Mouse (Mus musculus) kidney, postnatal 0 days (tissue): ENCODE measurements around the gene Ap1b1. TPM values are rescaled to one million over a fixed set of nuclear protein-coding genes. Genes with fewer than 3 reads are reported as not detected.
A peak's percentile ranks its signal among the peaks of the same experiment; 100 is the strongest.

Source experiments
- ATAC-seq: fragments of 200-750 bp; cut with Nextera tagmentation; replicated peaks from 2 replicates; pipeline ENCODE4 v1.8.0; 2017; ENCODE audit warnings: low read depth, moderate number of reproducible peaks, moderate TSS enrichment, moderate library complexity; ENCODE audit not compliant: low FRiP score
- DNase-seq: peaks from one replicate; pipeline ENCODE4 v3.0.0-alpha.2; 2016; ENCODE audit warnings: low spot score
- H3K27ac ChIP-seq: fragments of 300-500 bp; sonication (generic); 2 replicates; pipeline ENCODE4 v1.5.1; 2014; ENCODE audit warnings: mild to moderate bottlenecking
- H3K27me3 ChIP-seq: fragments of 300-500 bp; sonication (generic); 2 replicates; pipeline ENCODE4 v1.6.1; 2014; ENCODE audit warnings: low read length, mixed read lengths; ENCODE audit not compliant: insufficient read depth
- H3K36me3 ChIP-seq: fragments of 300-500 bp; sonication (generic); 2 replicates; pipeline ENCODE4 v1.6.1; 2014; ENCODE audit warnings: low read length, mixed read lengths; ENCODE audit not compliant: insufficient read depth
- H3K4me1 ChIP-seq: fragments of 300-500 bp; sonication (generic); replicated peaks from 2 replicates; pipeline ENCODE4 v1.6.1; 2014; ENCODE audit warnings: antibody characterized with exemption, low read length, mixed read lengths; ENCODE audit not compliant: insufficient read depth
- H3K4me2 ChIP-seq: fragments of 300-500 bp; sonication (generic); 2 replicates; pipeline ENCODE4 v1.6.1; 2014; ENCODE audit warnings: mild to moderate bottlenecking, low read length, moderate library complexity, mixed read lengths
- H3K4me3 ChIP-seq: fragments of 300-500 bp; sonication (generic); replicated peaks from 2 replicates; pipeline ENCODE4 v1.5.1; 2014; ENCODE audit warnings: low read depth, low read length
- H3K9ac ChIP-seq: fragments of 300-500 bp; sonication (generic); 2 replicates; pipeline ENCODE4 v1.6.1; 2014; ENCODE audit warnings: low read depth, low read length
- H3K9me3 ChIP-seq: fragments of 300-500 bp; sonication (generic); replicated peaks from 2 replicates; pipeline ENCODE4 v1.6.1; 2016; ENCODE audit warnings: low read length, inconsistent platforms, mixed read lengths
- CTCF ChIP-seq: IDR thresholded peaks from 2 replicates; pipeline ENCODE4 v1.5.1; 2016; ENCODE audit warnings: antibody characterized with exemption, low read depth, mild to moderate bottlenecking, moderate library complexity
- WGBS: fragments of 180-500 bp; shearing (Covaris S2); extraction: QIAGEN DNeasy Blood & Tissue Kit; methylation state at CpG from one replicate; pipeline ENCODE4 v1.1.7; 2014; 5-methylcytosine and 5-hydroxymethylcytosine counted together
- polyA plus RNA-seq: library from polyadenylated mRNA; unstranded; fragments of >200 nt; fragmentation: Nextera tagmentation; extraction: Ambion mirVana; gene quantifications from 2 replicates; pipeline ENCODE4 v1.2.1, GENCODE M21; 2015

Ap1b1 gene
- polyA plus RNA-seq, 1 experiment from 2014 or later: 54.5 TPM

- Histone ChIP-seq H3K4me1 (no peaks in the 10 kb centered on the region), H3K4me3 (no peak overlapping the region), H3K27me3 (no peaks in the 10 kb centered on the region), H3K4me2 (no peak overlapping the region), H3K9ac (no peak overlapping the region), H3K36me3 (peaks cover 35% of the 10 kb centered on the region), H3K9me3 (no peaks in the 10 kb centered on the region), H3K27ac (peak overlapping the region; percentile 54; the same call in 1 of the 2 replicates)
- ATAC-seq (no peak), DNase-seq (peak; percentile 8)
- WGBS: 63% methylated on average over 5 of the region's 5 CpGs
- TF ChIP-seq CTCF: no peak
Observed at GRCm38 (mm10) chr11:5012213-5012715, 25.6 kb downstream of the Ap1b1 start.

DNA sequence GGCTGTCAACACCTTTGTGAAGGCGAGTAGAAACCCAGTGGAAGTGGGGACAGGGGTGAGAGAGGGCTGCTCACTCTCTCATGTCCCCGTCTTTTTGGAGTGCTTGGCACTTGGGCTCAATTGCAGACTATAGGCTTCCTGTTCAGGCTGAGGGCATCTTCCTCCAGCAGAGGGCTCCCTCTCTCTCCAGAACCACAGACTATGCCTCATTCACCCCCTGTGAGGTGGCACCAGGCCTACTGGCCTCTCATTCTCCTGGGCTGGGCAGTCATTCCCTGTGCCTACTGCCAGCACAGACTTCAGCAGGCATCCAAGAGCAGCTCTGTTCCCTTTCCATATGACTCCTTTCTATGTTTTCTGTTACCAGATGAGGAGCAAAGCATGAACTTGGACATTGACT, 29.1 kb downstream of the Ap1b1 start:
- Histone ChIP-seq H3K4me3 (no peak overlapping the region), H3K27ac (no peak overlapping the region), H3K36me3 (peaks cover 60% of the 10 kb centered on the region), H3K9me3 (no peaks in the 10 kb centered on the region), H3K4me2 (no peak overlapping the region), H3K9ac (no peak overlapping the region), H3K4me1 (no peaks in the 10 kb centered on the region), H3K27me3 (no peaks in the 10 kb centered on the region)
- DNase-seq: peak; percentile 65
- peak; percentile 72 for TF ChIP-seq CTCF
- no peak for ATAC-seq
- 48% methylated on average over 2 of the region's 2 CpGs for WGBS

GRCm38 (mm10) chr11:5016286-5016685, 29.7 kb downstream of the Ap1b1 start:
- 92% methylated on average over 5 of the region's 5 CpGs for WGBS
- no peak overlapping the region for H3K4me3 ChIP-seq
- ATAC-seq (no peak), DNase-seq (no peak)
- H3K36me3 ChIP-seq: peaks cover 60% of the 10 kb centered on the region
- H3K4me2 ChIP-seq: no peak overlapping the region
- no peak overlapping the region for H3K9ac ChIP-seq
- TF ChIP-seq CTCF: no peak
- H3K4me1 ChIP-seq: no peaks in the 10 kb centered on the region
- H3K27ac ChIP-seq: no peak overlapping the region
- no peaks in the 10 kb centered on the region for H3K9me3 ChIP-seq
- H3K27me3 ChIP-seq: no peaks in the 10 kb centered on the region

DNA sequence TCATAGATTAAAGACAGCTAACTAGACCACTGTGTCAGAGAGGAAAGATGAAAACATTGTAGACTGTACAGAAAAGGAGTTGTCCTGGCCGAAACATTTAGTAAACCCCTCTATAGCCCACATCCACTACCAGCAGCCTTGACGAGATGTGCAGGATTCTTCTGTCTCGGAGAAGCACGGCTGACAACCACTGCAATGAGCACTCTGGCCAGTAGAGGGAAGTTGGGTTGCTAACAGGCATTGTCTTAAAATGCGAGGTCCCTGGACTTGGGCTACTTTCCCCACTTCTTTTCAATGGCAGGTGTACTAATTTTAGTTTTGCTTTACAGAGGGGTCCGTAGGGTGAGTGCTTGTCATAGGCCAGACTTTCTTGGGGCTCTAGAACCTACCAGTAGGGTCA, 30.9 kb downstream of the Ap1b1 start:
- Histone ChIP-seq H3K27ac (no peak overlapping the region), H3K9me3 (no peaks in the 10 kb centered on the region), H3K4me2 (no peak overlapping the region), H3K4me3 (no peak overlapping the region), H3K27me3 (no peaks in the 10 kb centered on the region), H3K36me3 (peaks cover 60% of the 10 kb centered on the region), H3K4me1 (no peaks in the 10 kb centered on the region), H3K9ac (no peak overlapping the region)
- TF ChIP-seq CTCF: peak; percentile 62
- 52% methylated on average over 6 of the region's 6 CpGs for WGBS
- DNase-seq (peak; percentile 25), ATAC-seq (no peak)

DNA sequence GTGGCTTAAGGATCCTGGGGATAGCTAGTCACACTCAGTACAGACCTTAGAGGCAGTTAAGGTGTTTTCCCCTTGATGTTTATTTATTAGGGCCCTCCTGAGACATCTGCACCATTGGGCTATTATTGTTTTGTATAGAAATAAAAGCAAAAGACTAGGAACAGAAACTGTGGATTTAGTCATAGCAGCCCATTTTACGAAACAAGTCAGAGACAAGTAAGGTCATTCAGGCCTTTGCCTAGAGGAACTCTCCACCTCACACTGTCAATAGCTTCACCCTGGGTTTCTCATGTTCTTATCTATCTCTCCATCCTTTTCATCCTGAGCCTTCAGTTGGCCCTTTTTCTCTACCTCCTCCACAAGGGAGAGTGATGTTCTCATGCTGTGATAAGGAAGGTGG, 38.5 kb downstream of the Ap1b1 start:
- no peak for ATAC-seq
- no peak overlapping the region for H3K27ac ChIP-seq
- H3K9me3 ChIP-seq: no peaks in the 10 kb centered on the region
- TF ChIP-seq CTCF: no peak
- H3K27me3 ChIP-seq: no peaks in the 10 kb centered on the region
- no peaks in the 10 kb centered on the region for H3K4me1 ChIP-seq
- 100% methylated on average over 1 of the region's 1 CpGs for WGBS
- no peak overlapping the region for H3K9ac ChIP-seq
- H3K36me3 ChIP-seq: peaks cover 51% of the 10 kb centered on the region
- no peak overlapping the region for H3K4me3 ChIP-seq
- DNase-seq: no peak
- H3K4me2 ChIP-seq: no peak overlapping the region

DNA sequence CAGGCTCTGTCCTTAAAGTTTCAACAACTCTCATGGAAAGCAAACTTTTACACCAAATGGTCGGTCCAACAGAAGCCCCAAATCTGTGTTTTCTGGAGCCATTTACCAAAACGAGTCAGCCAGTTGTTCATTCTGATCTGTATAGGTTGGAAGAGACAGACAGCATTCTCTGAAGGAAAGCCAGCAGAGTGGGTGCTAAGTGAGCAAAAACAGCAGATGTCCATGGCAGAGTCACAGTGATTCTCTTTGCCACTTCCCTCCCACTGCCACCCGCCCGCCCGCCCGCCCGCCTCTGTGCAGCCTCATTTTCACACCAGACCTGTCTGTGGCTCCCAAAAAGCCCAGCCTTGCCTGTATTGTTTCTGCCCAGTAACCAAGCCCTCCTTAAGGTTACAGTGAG, 41.6 kb downstream of the Ap1b1 start:
- Histone ChIP-seq H3K9me3 (no peaks in the 10 kb centered on the region), H3K36me3 (peaks cover 60% of the 10 kb centered on the region), H3K4me1 (no peaks in the 10 kb centered on the region), H3K27me3 (no peaks in the 10 kb centered on the region), H3K9ac (no peak overlapping the region), H3K4me3 (no peak overlapping the region), H3K27ac (no peak overlapping the region), H3K4me2 (no peak overlapping the region)
- no peak for TF ChIP-seq CTCF
- DNase-seq (no peak), ATAC-seq (no peak)
- 90% methylated on average over 7 of the region's 7 CpGs for WGBS

- Histone ChIP-seq H3K27ac (no peak overlapping the region), H3K4me1 (no peaks in the 10 kb centered on the region), H3K4me3 (no peak overlapping the region), H3K36me3 (peaks cover 60% of the 10 kb centered on the region), H3K9ac (no peak overlapping the region), H3K4me2 (no peak overlapping the region), H3K27me3 (no peaks in the 10 kb centered on the region), H3K9me3 (no peaks in the 10 kb centered on the region)
- DNase-seq (no peak), ATAC-seq (no peak)
- 88% methylated on average over 10 of the region's 10 CpGs for WGBS
- no peak for TF ChIP-seq CTCF
Observed at GRCm38 (mm10) chr11:5032706-5033105, 46.1 kb downstream of the Ap1b1 start.
